Mouse (Mus musculus): ENCODE results near the gene Slpi.
"Not testable (repeated sequence)": the region's sequence is repeated elsewhere in the genome, so short reads cannot be mapped to it uniquely, and the experiment has no call there.

Gene Slpi

GRCm38 (mm10) chr2:164377478-164378426, 11.1 kb downstream of the Slpi start:
- DNase-seq (ENCODE audit: low spot score in 2 of 2): no peak

- DNase-seq (ENCODE audit: low spot score in 2 of 2): no peak
These were observed 15.7 kb downstream of the Slpi start for GRCm38 (mm10) chr2:164373187-164373586.

DNA sequence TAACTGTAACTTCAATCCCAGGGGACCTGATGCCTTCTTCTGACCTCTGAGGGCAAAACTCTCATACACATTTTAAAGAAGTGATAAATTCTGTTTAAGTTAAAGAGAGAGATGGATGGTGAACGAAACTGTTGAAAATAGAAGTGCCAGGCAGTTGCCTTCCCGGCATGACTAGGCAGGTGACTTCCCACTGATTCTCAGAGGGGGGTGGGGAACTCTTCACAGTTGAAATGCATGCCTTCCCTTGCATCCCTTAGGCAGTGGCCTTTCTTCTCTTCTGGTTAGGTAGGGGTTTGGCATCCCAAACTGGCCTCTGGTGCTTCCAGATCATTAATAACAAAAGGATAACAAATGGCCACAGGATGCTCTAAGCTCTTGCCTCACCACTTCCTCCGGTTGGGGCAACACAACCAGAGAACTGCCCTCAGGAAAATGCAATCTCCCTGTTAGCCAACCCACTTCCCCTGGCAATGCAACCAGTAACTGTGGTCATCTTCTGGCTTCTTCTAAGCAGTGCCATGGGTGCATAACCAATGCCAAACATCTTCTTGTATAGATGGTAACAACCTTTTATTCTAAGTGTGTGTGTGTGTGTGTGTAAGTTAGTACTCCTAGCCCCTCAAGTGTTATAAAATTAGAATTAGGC, 16.4 kb downstream of the Slpi start:
- no peak for DNase-seq (ENCODE audit: low spot score in 2 of 2)

DNA sequence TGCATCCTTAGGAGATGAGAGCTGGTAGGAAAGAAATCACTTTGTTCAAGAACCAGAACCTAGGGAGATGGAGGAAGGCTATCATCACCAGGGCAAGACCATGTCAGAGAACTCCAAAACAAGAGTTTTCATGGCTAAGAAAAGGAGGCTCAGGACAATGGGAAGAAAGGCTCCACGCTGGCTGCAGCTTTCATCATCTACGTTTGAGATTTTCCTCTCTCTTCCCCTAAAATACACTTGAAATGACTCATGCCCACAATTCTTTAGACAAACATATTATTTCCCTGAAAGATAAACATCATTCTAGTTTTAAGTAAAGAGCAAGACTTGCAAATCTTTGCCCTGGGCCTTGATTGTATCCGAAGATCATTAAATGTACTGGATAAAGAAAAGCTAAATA, 17.5 kb downstream of the Slpi start:
- no peak for DNase-seq (ENCODE audit: low spot score in 2 of 2)

- no peak for DNase-seq (ENCODE audit: low spot score in 2 of 2)
These were observed 20.2 kb downstream of the Slpi start for GRCm38 (mm10) chr2:164368620-164369105.

- DNase-seq (ENCODE audit: low spot score in 2 of 2): no peak
These were observed 21.9 kb downstream of the Slpi start for GRCm38 (mm10) chr2:164366947-164367346.

- DNase-seq (ENCODE audit: low spot score in 2 of 2): no peak
These were observed 27.8 kb downstream of the Slpi start for GRCm38 (mm10) chr2:164360974-164361657.

- DNase-seq (ENCODE audit: low spot score in 2 of 2): no peak
These were observed 29.2 kb downstream of the Slpi start for GRCm38 (mm10) chr2:164359668-164360067.

- DNase-seq (ENCODE audit: low spot score in 2 of 2): no peak
These were observed 29.9 kb downstream of the Slpi start for GRCm38 (mm10) chr2:164359031-164359430.

- DNase-seq (ENCODE audit: low spot score in 2 of 2): no peak
These were observed 30.5 kb downstream of the Slpi start for GRCm38 (mm10) chr2:164358373-164358772.

DNA sequence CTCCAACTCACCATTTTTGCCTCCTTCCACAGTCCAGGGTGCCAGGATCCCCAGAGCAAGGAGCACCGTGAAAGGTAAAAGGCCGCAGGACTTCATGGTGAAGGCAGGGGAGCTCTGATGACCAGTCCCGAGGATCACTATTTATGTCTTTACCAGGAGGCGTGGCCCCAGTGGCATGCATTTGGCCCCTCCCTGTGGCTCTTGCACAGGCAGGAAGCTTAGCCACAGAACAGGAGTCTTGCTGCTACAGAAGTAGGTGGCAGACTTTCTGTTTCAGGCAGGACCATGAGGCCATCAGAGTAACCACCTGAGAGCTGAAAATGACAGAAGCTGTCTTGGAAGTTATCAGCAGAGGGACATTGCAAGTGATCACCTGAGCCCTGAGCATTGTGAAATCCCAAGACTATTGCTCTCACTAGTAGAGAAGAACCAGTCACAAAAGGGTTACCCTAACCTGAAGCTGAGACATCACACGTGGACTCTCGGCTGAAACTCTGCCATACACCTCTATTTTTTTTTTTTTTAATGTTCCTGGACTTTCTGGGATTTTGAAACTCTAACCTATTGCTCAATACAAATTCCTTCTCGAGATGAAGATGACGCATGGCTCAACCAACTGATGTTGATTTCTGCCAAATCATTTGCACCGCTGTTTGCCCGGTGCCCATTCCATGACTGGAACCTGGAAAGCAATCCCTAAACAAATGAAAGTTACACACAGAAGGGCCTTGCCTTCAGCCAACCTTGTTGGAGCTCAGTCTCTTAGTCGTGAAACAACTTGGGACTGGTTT, 32.5 kb downstream of the Slpi start:
- DNase-seq (ENCODE audit: low spot score in 2 of 2): peak; percentile 27 to 40

DNA sequence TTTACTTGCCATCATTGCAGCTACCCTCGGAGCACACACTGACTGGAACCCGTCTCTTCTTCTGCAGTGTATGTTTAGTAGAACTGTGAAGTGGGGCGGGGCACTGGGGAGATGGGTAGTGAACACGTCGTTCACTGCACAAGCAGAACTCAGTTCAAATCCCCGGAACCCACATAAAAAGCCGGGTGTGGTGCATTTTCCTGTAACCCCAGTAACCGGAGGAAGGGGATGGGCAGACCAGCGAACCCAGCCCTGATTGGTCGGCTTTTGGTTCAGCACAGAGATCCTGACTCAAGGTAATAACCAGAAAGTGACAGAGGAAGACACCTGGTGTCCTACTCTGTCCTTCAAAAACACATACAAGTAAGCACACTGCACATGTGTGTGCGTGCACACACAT, 35.5 kb downstream of the Slpi start:
- no peak for DNase-seq (ENCODE audit: low spot score in 2 of 2)

DNA sequence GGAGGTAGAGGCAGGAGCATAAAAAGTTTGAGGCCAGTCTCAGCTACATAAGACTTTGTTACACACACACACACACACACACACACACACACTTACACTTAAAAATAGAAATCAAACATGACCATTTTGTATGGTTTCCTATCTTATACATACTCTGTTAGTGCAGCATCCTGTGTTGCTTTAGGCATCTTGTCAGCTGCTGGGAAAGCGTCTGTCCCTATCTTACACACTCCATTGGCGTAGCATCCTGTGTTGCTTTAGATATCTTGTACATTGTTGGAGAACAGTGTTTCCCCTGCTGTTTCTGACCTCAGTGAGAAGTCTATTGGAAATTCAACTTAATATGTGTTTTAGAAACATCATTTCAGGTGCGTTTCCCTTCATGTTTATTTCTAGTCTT, 36.2 kb downstream of the Slpi start:
- DNase-seq (ENCODE audit: low spot score in 2 of 2): no peak

GRCm38 (mm10) chr2:164348980-164349379, 39.9 kb downstream of the Slpi start:
- DNase-seq (ENCODE audit: low spot score in 2 of 2): no peak

GRCm38 (mm10) chr2:164347697-164348096, 41.2 kb downstream of the Slpi start:
- DNase-seq (ENCODE audit: low spot score in 2 of 2): not testable (repeated sequence)

DNA sequence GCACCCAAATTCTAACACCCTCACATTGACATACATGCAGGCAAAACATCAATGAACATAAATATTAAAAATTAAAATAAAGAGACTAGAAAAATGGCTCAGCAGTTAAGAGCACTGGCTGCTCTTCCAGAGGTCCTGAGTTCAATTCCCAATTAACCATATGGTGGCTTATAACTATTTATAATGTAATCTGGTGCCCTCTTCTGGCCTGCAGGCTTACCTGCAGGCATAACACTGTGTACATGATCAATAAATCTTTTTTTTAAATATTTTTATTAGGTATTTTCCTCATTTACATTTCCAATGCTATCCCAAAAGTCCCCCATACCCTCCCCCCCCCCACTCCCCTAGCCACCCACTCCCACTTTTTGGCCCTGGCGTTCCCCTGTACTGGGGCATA, 45.2 kb downstream of the Slpi start:
- not testable (repeated sequence) for DNase-seq (ENCODE audit: low spot score in 2 of 2)

GRCm38 (mm10) chr2:164332440-164332839, 56.5 kb downstream of the Slpi start, which contains the start of gene Svs5:
Gene Svs5 (plus strand): TSS chr2:164332740.
- not testable (repeated sequence) for DNase-seq (ENCODE audit: low spot score in 2 of 2)

- no peak for DNase-seq (ENCODE audit: low spot score in 2 of 2)
These were observed 67.9 kb downstream of the Slpi start for GRCm38 (mm10) chr2:164320983-164321382.

DNA sequence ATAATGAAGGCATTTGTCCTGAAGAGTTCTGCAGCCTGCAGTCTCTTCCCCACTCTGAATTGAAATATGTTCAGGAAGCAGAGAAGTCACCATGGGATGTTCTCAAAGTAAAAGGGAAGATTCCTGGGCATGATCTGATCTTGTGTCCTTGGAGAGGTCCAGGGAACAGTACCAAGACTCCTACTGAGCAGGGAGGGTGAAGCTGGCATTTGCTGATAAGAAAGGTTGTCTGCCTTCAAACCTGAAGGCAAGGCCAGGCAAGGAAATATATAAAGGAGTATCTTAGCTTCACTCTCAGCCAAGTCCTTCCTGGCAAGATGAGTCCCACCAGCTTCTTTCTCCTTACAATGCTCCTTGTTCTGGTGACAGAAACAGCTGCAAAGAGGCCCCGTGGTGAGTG, 72.4 kb downstream of the Slpi start, which contains the start of gene Svs6:
Gene Svs6, plus strand, starts transcription at position 301 of the 400 bp plus-strand sequence.
- DNase-seq (ENCODE audit: low spot score in 2 of 2): not testable (repeated sequence)

- not testable (repeated sequence) for DNase-seq (ENCODE audit: low spot score in 2 of 2)
These were observed 73.4 kb downstream of the Slpi start for GRCm38 (mm10) chr2:164315460-164315859.

- DNase-seq (ENCODE audit: low spot score in 2 of 2): no peak
These were observed 76.3 kb downstream of the Slpi start for GRCm38 (mm10) chr2:164312599-164312998.
